Mouse (Mus musculus) embryonic fibroblast, embryonic 13.5 days (primary cell): ENCODE measurements around the gene Arhgap11a.

ENCODE experiments used
- CTCF ChIP-seq: IDR thresholded peaks from 2 replicates; pipeline ENCODE4 v1.5.1; 2011; ENCODE audit warnings: mild to moderate bottlenecking, control low read depth, low read length, moderate library complexity, borderline replicate concordance; ENCODE audit not compliant: insufficient read depth
- POLR2A ChIP-seq: IDR thresholded peaks from 2 replicates; pipeline ENCODE4 v1.6.1; 2011; ENCODE audit warnings: low read depth, mild to moderate bottlenecking, control low read depth, low read length, moderate library complexity

GRCm38 (mm10) chr2:113798605-113799004 lies 49.9 kb downstream of the Arhgap11a start:
- TF ChIP-seq CTCF (no peak), POLR2A (no peak)
